Mouse (Mus musculus) lung, embryonic 14.5 days (tissue): ENCODE results near the gene Mxi1. TPM values are rescaled to one million over a fixed set of nuclear protein-coding genes. Genes with fewer than 3 reads are reported as not detected.

Experiments used
- ATAC-seq: fragments of 200-750 bp; cut with Nextera tagmentation; 2 replicates; pipeline ENCODE4 v1.8.0; 2017; ENCODE audit warnings: mild to moderate bottlenecking, moderate TSS enrichment, moderate library complexity; ENCODE audit not compliant: insufficient read depth
- DNase-seq: peaks from one replicate; pipeline ENCODE4 v3.0.0-alpha.2; 2015
- H3K27ac ChIP-seq: fragments of 300-500 bp; sonication (generic); 2 replicates; pipeline ENCODE4 v1.5.1; 2014; ENCODE audit warnings: low read depth, mild to moderate bottlenecking, moderate library complexity
- H3K27me3 ChIP-seq: fragments of 300-500 bp; sonication (generic); 2 replicates; pipeline ENCODE4 v1.6.1; 2014; ENCODE audit warnings: low read length, control low read depth; ENCODE audit not compliant: insufficient read depth
- H3K36me3 ChIP-seq: fragments of 300-500 bp; sonication (generic); 2 replicates; pipeline ENCODE4 v1.6.1; 2014; ENCODE audit warnings: control low read depth; ENCODE audit not compliant: insufficient read depth
- H3K4me1 ChIP-seq: fragments of 300-500 bp; sonication (generic); 2 replicates; pipeline ENCODE4 v1.6.1; 2014; ENCODE audit warnings: antibody characterized with exemption, control low read depth; ENCODE audit not compliant: insufficient read depth
- H3K4me2 ChIP-seq: fragments of 300-500 bp; sonication (generic); 2 replicates; pipeline ENCODE4 v1.6.1; 2014; ENCODE audit warnings: mild to moderate bottlenecking
- H3K4me3 ChIP-seq: fragments of 300-500 bp; sonication (generic); 2 replicates; pipeline ENCODE4 v1.5.1; 2014; ENCODE audit warnings: low read depth, low read length
- H3K9ac ChIP-seq: fragments of 300-500 bp; sonication (generic); 2 replicates; pipeline ENCODE4 v1.6.1; 2014
- H3K9me3 ChIP-seq: fragments of 300-500 bp; sonication (generic); 2 replicates; pipeline ENCODE4 v1.6.1; 2016; ENCODE audit warnings: low read depth, low read length, control low read depth
- CTCF ChIP-seq: IDR thresholded peaks from 2 replicates; pipeline ENCODE4 v1.5.1; 2016; ENCODE audit warnings: antibody characterized with exemption, low read depth
- WGBS: fragments of 180-500 bp; shearing (Covaris S2); extraction: QIAGEN DNeasy Blood & Tissue Kit; methylation state at CpG from one replicate; pipeline ENCODE4 v1.1.7; 2014; 5-methylcytosine and 5-hydroxymethylcytosine counted together
- polyA plus RNA-seq: library from polyadenylated mRNA; unstranded; fragments of >200 nt; fragmentation: Nextera tagmentation; extraction: Ambion mirVana; gene quantifications from 2 replicates; pipeline ENCODE4 v1.2.1, GENCODE M21; 2014

Mxi1 gene
- polyA plus RNA-seq, 1 experiment from 2014 or later: 36.7 TPM

DNA sequence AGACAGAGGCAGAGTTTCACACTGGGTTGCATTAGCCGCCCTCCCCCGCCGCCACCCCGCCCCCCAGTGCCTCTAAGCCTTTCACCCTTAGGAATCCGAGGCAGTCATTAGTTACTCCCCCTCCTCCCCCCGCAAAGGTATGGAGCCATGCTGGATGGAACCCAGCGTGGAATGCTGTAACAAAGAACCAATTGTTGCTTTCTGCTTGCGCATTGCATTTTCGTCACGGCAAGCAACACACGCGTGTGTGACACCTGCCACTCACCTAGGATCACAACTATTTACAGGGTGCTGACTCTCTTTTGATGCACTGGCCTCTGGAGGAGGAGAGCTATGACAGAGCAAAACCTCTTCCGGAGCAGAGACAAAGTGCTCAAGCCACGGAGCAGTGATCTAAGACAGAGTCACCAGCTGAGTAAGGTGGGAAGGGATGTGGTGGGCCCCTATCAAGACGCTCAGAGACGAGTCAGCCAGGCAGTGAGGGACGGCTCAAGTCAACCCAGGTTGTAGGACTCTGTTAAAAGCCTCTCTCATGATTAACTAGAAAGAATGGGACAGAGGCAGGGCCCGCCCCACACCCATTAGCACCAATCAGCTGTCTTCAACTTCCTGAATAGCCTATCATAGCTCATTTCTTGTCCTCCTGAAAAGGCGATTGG is 110.7 kb downstream of the Mxi1 start:
- peak overlapping the region; percentile 50 for H3K9ac ChIP-seq
- ATAC-seq (peak; percentile 94), DNase-seq (peak; percentile 89)
- H3K4me1 ChIP-seq: peaks cover 7% of the 10 kb centered on the region; the same call in 1 of the 2 replicates
- peak overlapping the region; percentile 41 for H3K4me3 ChIP-seq
- WGBS: 2% methylated on average over 19 of the region's 19 CpGs
- peak overlapping the region; percentile 86 for H3K27ac ChIP-seq
- H3K4me2 ChIP-seq: peak overlapping the region; percentile 80
- TF ChIP-seq CTCF: no peak
- H3K9me3 ChIP-seq: no peaks in the 10 kb centered on the region
- H3K36me3 ChIP-seq: no peaks in the 10 kb centered on the region
- H3K27me3 ChIP-seq: no peaks in the 10 kb centered on the region

GRCm38 (mm10) chr19:53421583-53422188 is 111.4 kb downstream of the Mxi1 start:
- TF ChIP-seq CTCF: no peak
- peak overlapping the region; percentile 41 for H3K4me3 ChIP-seq
- peak overlapping the region; percentile 80 for H3K4me2 ChIP-seq
- H3K27me3 ChIP-seq: no peaks in the 10 kb centered on the region
- DNase-seq (no peak), ATAC-seq (peak; percentile 33; the same call in 1 of the 2 replicates)
- H3K4me1 ChIP-seq: peaks cover 7% of the 10 kb centered on the region; the same call in 1 of the 2 replicates
- H3K9me3 ChIP-seq: no peaks in the 10 kb centered on the region
- H3K27ac ChIP-seq: peak overlapping the region; percentile 86
- WGBS: 3% methylated on average over 6 of the region's 6 CpGs
- no peaks in the 10 kb centered on the region for H3K36me3 ChIP-seq
- H3K9ac ChIP-seq: no peak overlapping the region; the same call in 1 of the 2 replicates

GRCm38 (mm10) chr19:53422358-53423308 is 112.3 kb downstream of the Mxi1 start:
- DNase-seq (peak; percentile 27), ATAC-seq (no peak)
- Histone ChIP-seq H3K27ac (no peak overlapping the region), H3K9ac (no peak overlapping the region), H3K9me3 (no peaks in the 10 kb centered on the region), H3K27me3 (no peaks in the 10 kb centered on the region), H3K36me3 (no peaks in the 10 kb centered on the region), H3K4me1 (peaks cover 7% of the 10 kb centered on the region; the same call in 1 of the 2 replicates), H3K4me2 (no peak overlapping the region), H3K4me3 (no peak overlapping the region)
- TF ChIP-seq CTCF: peak; percentile 39; the same call in 1 of the 2 replicates
- WGBS: 61% methylated on average over 18 of the region's 18 CpGs

DNA sequence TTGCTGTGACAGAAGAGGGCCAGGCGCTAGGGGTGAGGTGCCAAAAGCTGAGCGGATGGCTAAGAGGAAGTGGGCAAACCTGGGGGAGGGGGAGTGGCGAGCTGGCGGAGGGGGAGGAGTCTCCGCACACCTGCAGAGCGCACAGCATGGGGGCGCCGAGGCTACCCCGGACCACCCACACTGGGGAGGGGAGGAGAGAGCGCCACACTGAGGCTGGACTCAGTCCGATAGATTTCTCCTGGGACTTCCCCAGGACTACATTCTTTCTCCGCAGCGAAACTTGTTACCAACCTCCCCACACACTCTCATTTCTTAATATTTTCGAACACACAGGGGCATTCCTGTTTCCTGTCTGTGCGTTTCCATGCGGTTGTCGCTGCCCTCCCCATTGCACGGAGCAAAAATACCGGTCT is 113.0 kb downstream of the Mxi1 start:
- Histone ChIP-seq H3K4me1 (peaks cover 9% of the 10 kb centered on the region; the same call in 1 of the 2 replicates), H3K27ac (no peak overlapping the region), H3K9me3 (no peaks in the 10 kb centered on the region), H3K36me3 (no peaks in the 10 kb centered on the region), H3K4me3 (no peak overlapping the region), H3K27me3 (no peaks in the 10 kb centered on the region), H3K4me2 (peak overlapping the region; percentile 34), H3K9ac (no peak overlapping the region)
- 25% methylated on average over 19 of the region's 19 CpGs for WGBS
- no peak for DNase-seq
- TF ChIP-seq CTCF: 0 out of 2 replicates have a peak, but pooled peaks have one; percentile 2
- ATAC-seq: no peak

DNA sequence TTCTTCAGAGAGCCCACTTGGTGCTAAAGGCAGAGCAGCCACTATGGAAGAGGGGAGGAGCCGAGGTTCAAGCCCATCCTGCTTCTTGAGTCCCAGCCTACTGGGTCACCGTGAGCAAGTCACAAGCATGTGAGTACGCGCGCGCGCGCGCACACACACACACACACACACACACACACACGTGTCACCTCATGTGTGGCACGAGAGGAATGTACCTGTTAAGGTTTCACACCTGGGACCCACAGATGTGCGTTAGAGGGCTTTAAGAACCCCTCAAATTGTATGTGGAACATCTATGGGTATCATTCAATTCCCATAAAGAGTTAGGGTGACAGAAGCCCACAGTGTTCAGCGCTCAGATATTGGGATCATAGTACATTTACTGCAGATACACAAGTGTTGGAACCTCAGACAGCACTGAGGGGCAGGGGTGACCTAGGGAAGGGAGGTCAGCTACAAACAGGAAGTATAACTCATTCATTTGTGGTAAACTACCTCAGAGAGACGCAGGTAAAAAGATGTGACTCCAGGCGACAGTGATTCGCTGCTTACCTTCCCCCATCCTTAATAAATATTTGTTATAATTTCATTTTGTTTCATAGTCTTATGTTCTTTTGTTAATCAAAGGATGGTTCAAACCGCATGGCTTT is 113.6 kb downstream of the Mxi1 start:
- no peak for TF ChIP-seq CTCF
- no peaks in the 10 kb centered on the region for H3K27me3 ChIP-seq
- DNase-seq (no peak), ATAC-seq (no peak)
- WGBS: 59% methylated on average over 17 of the region's 17 CpGs
- no peak overlapping the region for H3K27ac ChIP-seq
- no peaks in the 10 kb centered on the region for H3K9me3 ChIP-seq
- no peaks in the 10 kb centered on the region for H3K36me3 ChIP-seq
- H3K9ac ChIP-seq: no peak overlapping the region
- no peak overlapping the region for H3K4me3 ChIP-seq
- peaks cover 9% of the 10 kb centered on the region; the same call in 1 of the 2 replicates for H3K4me1 ChIP-seq
- H3K4me2 ChIP-seq: peak overlapping the region; percentile 34

DNA sequence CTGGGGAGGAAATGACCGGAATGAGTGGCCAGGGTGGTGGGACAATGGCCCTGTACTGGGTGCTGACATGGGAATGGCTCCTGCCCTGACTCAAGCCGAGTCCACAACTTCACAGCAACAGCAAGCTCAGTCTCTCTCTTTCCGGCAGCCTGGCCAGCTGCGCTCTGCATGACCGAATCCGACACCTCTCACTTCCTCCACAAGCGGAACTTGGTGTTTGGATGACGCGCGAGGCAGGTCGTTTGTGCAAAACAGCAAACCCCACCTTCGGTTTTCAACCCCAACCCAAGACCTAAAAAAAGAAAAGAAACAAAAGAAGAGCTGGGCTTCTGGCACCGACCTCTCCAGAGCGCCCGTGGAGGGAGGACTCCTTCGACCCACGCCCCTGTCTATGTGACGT is 114.3 kb downstream of the Mxi1 start:
- H3K27me3 ChIP-seq: no peaks in the 10 kb centered on the region
- 37% methylated on average over 18 of the region's 18 CpGs for WGBS
- H3K9ac ChIP-seq: no peak overlapping the region
- H3K36me3 ChIP-seq: no peaks in the 10 kb centered on the region
- peak overlapping the region; percentile 65; the same call in 1 of the 2 replicates for H3K27ac ChIP-seq
- H3K9me3 ChIP-seq: no peaks in the 10 kb centered on the region
- peak overlapping the region; percentile 29 for H3K4me2 ChIP-seq
- H3K4me1 ChIP-seq: peaks cover 9% of the 10 kb centered on the region; the same call in 1 of the 2 replicates
- TF ChIP-seq CTCF: no peak
- no peak overlapping the region for H3K4me3 ChIP-seq
- DNase-seq (peak; percentile 76), ATAC-seq (no peak)

Other genes starting within 250 kb of the Mxi1 start
- 119 and 123 TPM in 2 replicates for gene Add3, start 170.1 kb upstream of the Mxi1 start, polyA plus RNA-seq
- 4.8 and 5.8 TPM in 2 replicates for gene Gm10197, start 61.2 kb downstream of the Mxi1 start, polyA plus RNA-seq
- gene Smndc1, start 80.1 kb downstream of the Mxi1 start, polyA plus RNA-seq: 45.8 and 49.4 TPM in 2 replicates
- gene Dusp5, start 218.6 kb downstream of the Mxi1 start, polyA plus RNA-seq: 7.3 and 8.9 TPM in 2 replicates